Mouse (Mus musculus): ENCODE data around the gene Cnih2.

GRCm38 (mm10) chr19:5065104-5065503 lies 33.2 kb downstream of the Cnih2 start:
- TF ChIP-seq CTCF (IDR thresholded peaks at IDR 0.05; ENCODE audit: insufficient read depth, low read depth, low read length) (no peak), POLR2A (IDR thresholded peaks at IDR 0.05; ENCODE audit: insufficient read depth, low read depth, low read length) (no peak)
